Mouse (Mus musculus) left cerebral cortex, adult 8-10 months (tissue): ENCODE results near the gene Trmt6. TPM values are rescaled to one million over a fixed set of nuclear protein-coding genes. Genes with fewer than 3 reads are reported as not detected.

ENCODE experiments used
- DNase-seq, 2 experiments: peaks; one replicate each; pipeline ENCODE4 v3.0.0; 2022; ENCODE audit warnings: low spot score in 2 of 2
- total RNA-seq, 4 experiments: library from RNA; stranded (reverse); gene quantifications; 2 replicates each; pipeline ENCODE4 v1.2.4; 2022

Gene Trmt6
- 10 to 100 TPM; 22.2 to 29.8 (median 26.0) TPM for total RNA-seq

DNA sequence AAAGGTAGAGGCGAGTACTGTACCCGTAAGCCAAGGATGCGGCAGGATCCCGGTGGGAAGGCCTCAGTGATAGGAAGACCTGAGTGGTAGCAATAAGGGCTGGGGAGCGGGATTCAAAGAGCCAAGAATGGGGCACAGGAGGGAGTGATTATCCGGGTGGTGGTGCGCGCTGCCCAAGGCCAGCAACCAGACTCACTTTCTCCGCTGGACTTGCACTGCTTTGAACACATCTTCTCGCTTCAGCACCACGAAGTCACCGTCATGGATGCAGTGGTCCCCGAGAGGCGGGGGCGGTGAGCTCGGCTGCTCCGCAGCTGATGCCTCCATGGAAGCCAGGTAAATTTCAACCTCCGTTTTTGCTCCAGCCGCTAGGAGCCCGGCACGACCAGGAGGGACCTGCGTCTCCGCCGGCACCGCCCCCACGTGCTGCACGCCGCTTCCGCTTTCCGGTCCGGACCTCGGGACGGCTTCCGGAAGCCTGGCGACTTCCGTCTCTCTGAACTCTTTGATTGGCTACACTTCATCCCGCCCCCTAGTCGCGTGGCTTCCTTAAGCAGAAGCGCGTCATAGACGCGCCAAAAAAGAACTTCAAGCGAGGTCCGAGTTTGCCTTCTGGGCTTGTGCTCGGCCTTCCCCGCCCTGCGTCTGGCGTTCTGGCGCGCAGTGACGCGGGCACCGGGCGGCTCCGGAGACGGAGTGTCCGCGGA, at the start of gene Trmt6, which contains the start of gene Mcm8:
Trmt6 (minus strand) TSS at position 448 of the 707 bp plus-strand sequence.
Mcm8 (plus strand) TSS at position 534 of the 707 bp plus-strand sequence.
- peak; percentile 68 to 92 for DNase-seq

DNA sequence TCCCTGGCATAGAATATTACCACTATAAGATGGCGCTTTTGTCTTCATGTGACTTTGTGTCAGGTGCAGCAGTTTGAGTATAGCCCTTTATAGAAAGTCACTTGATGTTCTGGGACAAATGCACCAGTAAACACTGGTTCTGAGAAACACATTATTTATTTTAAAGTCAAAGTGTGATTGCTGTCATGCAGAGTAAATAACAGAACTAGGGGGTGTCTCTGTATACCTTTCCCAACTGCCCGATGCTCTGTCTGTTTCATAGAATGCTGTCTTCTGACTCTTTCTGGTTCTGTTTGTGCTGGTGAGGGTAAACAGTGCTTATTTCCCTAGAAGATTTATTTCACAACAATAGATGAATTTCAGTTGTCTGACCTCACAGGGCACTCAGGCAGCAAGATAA, 47.5 kb upstream of the Trmt6 start:
- DNase-seq: no peak

DNA sequence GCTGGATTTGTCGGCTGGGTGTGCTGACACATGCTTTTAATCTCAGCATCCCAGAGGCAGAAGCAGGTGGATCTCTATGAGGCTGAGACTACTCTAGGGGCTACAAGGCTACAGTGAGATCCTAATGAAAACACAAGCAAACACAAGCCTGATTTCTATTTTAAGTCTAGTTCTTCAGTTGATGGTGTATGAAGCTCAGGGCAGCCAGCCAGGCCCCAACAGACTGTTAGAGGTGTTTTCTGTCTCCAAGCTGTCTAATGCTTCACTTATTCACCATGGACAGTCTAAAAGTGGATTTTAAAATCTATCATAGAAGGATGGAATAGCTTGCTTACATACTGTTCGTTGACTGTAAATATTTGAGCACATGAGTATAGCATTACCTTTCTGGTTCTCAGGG, 45.6 kb upstream of the Trmt6 start:
- DNase-seq: peak in 1 of 2 experiments; percentile 18

DNA sequence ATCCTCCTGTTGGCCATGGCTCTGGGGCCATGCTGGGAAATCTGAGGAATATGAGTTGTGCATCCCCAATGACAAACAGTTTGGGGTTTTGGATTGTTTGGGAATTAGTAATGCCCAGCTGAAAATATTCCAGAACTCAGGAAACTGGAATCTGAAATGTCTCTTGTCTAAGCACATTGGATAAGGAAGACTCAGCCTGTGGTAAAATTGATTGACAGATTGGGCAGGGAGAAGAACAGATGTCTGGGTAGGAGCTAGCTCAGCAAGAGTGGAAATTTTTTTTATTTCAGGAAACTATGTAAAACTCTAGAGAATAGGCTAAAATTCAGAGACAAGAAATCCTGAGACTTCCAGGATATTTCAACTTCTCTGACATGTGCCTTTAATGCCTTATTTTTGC, 44.6 kb upstream of the Trmt6 start:
- no peak for DNase-seq

- no peak for DNase-seq
These were observed 40.5 kb upstream of the Trmt6 start for GRCm38 (mm10) chr2:132856333-132856732.

DNA sequence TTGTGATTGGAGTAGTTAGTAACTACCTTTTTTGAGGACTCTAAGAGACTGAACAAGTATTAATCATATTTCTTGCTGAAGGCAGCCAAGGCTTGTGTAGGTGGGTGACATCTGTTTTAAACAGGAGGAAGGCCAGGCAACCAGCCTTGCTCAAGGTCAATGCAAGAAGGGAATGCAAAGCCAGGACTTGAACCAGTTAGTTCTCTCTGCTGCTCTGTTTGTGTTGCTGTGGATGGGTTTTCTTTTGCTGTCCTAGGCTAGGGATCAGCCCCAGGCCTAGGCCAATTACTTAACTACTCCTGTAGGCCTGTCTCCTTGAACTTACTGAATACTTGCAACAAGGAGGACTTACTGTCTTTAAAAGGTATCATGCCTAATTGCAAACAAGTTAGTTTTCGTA, 37.2 kb upstream of the Trmt6 start:
- no peak for DNase-seq

DNA sequence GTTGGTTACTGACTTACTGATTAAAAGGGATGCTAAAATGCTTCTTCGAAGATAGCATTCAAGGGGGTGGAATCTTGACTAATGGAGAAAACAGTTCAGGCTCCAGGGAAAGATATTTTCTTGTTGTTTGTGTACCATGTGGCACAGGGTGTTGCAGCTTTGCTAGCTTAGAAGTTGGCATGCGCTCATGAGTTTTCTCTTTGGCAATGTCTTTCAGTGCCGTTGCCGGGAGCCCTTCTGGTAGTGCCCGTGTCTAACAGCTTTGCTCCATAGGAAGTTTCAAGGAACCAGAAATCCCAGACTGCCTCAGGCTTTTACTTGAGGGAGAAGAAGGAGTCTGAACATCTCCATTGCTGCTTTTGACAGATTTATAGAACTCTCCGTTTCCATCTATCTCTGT, 33.3 kb upstream of the Trmt6 start:
- DNase-seq: no peak

DNA sequence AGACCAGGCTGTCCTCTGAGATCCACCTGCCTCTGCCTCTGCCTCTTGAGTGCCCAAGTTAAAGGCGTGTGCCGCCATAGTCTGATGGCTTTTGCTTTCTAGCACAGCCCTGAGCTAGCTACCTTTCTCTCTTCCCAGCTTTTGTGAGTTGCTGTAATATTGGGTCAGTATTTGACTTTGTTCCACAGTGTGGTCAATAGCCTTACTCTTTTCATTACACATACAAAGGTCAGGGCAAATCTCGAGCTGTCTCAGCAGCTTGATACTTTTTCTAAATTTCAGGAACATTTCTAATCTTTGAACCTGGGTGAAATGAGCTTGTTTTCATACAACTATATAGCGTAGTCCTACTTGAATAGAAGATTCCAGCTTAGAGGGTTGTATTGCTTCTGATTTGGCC, 32.5 kb upstream of the Trmt6 start:
- DNase-seq: no peak

DNA sequence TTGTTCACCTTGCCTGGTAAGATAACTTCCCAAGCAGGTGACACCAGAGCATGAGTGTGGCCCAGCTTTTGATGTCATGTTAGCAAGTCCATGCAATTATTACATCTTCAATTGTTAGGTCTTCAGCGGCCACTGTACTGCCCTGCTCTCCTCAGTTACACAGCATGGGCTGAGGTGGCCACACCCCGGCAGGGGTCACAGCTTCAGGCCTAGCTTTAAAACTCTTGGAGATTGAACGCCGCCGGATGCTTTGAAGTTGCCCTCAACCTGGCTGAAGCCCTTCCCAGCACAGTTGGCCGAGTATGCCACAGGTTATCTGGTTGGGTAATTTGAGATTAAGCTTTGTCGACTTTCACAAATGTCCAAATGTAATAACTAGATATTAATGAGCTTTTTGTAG, 31.7 kb upstream of the Trmt6 start:
- DNase-seq: no peak

DNA sequence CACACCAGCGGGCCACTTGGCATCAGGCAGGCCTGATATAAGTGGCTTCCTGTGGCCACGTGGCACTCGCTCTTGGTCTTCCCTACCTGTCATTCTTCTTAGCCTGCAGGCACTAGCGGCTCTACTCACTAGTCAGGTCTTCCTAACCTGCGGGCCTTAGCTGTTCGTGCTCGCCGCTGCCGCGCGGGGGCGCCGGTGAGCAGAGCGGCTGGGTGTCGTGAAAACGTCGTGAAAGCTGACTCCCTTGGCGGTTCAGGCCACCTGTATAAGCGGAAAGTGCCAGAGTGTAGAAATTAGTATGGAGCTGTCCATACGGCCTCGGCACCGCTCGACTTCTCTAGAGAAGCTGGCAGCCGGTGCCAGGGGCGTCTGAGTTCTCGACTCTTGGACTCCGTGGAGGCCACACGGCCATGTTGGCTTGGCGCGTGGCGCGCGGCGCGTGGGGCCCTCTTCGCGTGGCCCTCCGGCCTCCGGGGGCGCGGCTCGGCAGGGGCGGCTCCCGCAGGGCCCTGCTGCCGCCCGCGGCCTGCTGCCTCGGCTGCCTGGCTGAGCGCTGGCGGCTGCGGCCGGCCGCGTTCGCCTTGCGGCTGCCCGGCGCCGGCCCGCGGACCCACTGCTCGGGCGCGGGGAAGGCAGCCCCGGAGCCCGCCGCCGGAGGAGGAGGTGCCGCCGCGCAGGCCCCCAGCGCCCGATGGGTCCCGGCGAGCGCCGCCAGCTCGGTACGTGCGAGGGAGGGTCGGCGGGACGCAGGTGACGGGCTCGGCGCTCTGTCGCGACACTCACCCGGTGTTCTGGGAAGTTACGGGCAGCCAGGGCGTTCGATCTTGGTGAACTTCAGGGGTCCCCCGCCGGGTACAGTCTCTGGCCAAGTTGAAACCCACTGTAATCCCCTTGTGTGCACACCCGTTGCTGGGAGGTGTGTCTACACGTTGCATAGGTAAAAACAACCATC, 30.8 kb upstream of the Trmt6 start, which contains the start of gene Crls1:
Crls1 (plus strand) TSS at position 260 of the 952 bp plus-strand sequence.
- DNase-seq: peak; percentile 90 to 99

- DNase-seq: no peak
These were observed 25.2 kb upstream of the Trmt6 start for GRCm38 (mm10) chr2:132841071-132841470.

GRCm38 (mm10) chr2:132802976-132803375, 12.9 kb downstream of the Trmt6 start:
- no peak for DNase-seq

GRCm38 (mm10) chr2:132794204-132794586, 21.7 kb downstream of the Trmt6 start:
- DNase-seq: no peak

- DNase-seq: no peak
These were observed 22.2 kb downstream of the Trmt6 start for GRCm38 (mm10) chr2:132793441-132794203.

DNA sequence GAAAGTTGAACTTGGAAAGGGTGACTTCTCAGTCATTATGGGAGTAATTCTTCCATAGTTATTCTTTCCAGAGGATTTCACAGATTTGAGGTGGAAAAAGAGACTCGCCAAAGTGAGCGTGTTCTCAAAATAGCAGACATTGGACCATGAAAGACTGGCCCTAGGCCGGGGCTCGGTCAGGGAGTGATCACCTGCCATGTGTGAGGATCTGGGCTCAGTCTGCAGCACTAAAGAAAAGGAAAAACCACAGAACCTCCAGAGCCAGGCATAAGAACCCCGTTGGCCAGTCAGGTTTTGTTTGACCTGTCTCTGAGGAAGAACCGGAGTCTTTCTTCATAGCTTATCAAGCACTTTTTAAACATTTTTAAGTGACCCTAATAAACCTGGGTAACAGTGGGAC, 31.8 kb downstream of the Trmt6 start:
- no peak for DNase-seq

- DNase-seq: peak; percentile 74 to 86
These were observed 34.3 kb downstream of the Trmt6 start for GRCm38 (mm10) chr2:132781439-132782068.

GRCm38 (mm10) chr2:132780978-132781377, 34.9 kb downstream of the Trmt6 start, which contains the start of gene Chgb:
Gene Chgb, plus strand, starts transcription at chr2:132781278.
- DNase-seq: no peak

GRCm38 (mm10) chr2:132770822-132771221, 45.0 kb downstream of the Trmt6 start:
- no peak for DNase-seq

DNA sequence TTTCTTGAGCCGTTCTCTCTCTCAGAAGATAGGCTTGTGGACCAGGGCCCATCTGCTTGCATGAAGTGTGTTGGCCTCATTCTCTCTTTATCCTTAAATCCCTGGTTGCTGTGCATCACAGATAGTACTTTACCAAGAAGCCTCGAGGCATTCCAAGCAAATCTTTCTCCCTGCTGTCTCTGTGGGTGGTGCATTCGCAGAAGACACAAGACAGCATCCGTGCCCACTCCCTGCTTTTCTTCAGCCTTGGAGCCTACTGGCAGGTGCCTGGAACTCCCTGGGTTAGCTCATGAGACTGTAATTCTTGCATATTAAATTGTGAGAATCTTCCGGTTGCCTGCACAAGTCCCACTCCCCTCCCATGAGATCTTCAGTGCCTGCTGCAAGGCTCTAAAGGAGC, 57.9 kb downstream of the Trmt6 start:
- peak in 1 of 2 experiments; percentile 90 for DNase-seq
